Mouse (Mus musculus): ENCODE data around the gene D630045J12Rik. TPM values are rescaled to one million over a fixed set of nuclear protein-coding genes. Genes with fewer than 3 reads are reported as not detected.

Gene D630045J12Rik
- 3.4 and 3.5 TPM in 2 replicates for polyA plus RNA-seq (2015; fragmentation: Nextera tagmentation; extraction: Ambion mirVana)

DNA sequence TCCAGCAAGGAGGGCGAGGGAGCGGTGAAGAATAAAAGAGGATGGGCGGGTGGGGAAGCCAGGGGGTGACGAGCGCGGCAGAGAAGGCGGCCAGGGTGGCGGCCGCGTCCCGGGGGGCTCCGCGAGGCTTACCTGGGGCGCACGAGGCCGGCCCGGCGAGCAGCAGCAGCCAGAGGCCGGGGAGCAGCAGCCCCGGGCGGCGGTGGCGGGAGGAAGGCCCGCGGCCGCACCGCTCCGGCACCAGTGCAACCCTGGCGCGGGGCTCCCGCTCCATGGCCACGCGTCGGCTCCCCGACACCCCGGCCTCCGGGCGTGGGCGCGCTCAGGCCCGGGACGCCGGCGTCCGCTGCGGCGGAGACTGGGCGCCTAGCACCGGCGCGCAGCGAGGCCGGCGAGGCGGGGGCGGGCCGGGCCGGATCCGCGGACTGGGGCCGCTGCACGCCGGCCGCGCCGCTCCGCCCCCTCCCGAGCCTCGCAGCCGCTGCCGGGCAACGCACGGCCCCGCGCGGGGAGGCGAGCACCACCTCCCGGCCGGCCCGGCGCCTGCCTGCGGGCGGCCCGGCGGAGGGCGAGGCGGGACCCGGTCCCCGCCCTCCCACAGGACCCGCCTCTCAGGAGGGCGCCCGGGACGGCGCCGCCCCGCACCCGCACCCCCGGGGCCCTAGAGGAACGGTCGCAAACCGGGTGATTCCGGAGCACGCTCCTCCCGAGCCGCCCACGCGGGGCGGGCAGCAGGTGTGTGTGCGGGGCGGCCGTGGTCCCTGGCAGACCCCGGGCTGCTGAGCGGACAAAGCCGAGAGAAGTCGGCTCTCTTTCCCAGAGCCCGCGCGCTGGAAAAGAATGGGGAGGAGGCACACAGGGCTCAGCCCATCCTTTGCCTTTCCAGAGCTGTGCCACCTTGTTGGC, at the start of gene D630045J12Rik:
Gene D630045J12Rik, minus strand, starts transcription at position 274 of the 906 bp plus-strand sequence.
- WGBS: under 1% methylated on average over 93 of the region's 118 CpGs
- Histone ChIP-seq H3K4me3 (replicated peaks; ENCODE audit: low read depth, low read length) (peak within 1 kb of the TSS; percentile 75), H3K36me3 (ENCODE audit: insufficient read depth, low read length) (no peaks in the 10 kb centered on the region), H3K9me3 (replicated peaks; ENCODE audit: low read length) (no peaks in the 10 kb centered on the region), H3K27me3 (ENCODE audit: insufficient read depth, low read length) (no peaks in the 10 kb centered on the region), H3K4me2 (ENCODE audit: low read length) (peak within 1 kb of the TSS; percentile 97), H3K27ac (peak within 1 kb of the TSS; percentile 82), H3K9ac (ENCODE audit: low read depth, low read length) (peak within 1 kb of the TSS; percentile 87), H3K4me1 (replicated peaks; ENCODE audit: insufficient read depth, low read length) (peaks cover 15% of the 10 kb centered on the region; the same call in 1 of the 2 replicates)
- peak; percentile 25; the same call in 1 of the 2 replicates for TF ChIP-seq CTCF (IDR thresholded peaks at IDR 0.05; ENCODE audit: low read depth)
- ATAC-seq (replicated peaks; ENCODE audit: low FRiP score, low read depth) (peak; percentile 92), DNase-seq (ENCODE audit: low spot score) (peak; percentile 90)

DNA sequence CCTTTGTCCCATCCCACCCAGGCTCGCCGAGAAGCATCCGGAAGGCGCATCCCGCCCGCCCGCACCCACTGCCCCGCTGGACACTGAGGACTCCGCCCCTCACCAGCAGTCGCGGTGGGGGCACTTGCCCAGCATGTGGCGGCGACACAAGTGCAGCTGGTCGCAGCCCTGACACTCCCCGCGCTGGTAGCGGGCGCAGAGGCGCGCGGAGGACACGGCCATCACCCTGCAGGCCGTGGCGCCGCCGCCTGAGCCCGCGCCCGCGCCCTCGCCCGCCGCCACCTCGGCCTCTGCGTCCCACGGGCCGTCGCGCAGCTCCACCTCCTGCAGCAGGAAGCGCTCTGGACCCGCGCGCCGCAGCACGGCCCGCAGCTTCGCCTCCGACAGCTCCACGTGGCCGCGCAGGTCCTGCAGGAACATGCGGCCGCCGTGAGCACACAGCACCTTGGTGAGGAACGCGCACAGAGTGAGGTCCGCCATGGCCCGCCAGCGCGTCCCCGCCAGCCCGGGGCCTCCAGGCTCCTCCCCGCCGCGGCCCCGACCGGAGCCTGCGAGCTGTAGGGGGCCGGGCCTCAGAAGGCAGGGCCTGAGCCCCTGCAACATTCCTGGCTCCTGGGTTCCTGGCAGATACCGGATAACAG, 45.1 kb upstream of the D630045J12Rik start, which contains the start of gene Zc3hav1l:
Gene Zc3hav1l, minus strand, starts transcription at position 499 of the 641 bp plus-strand sequence.
- no peak for TF ChIP-seq CTCF (IDR thresholded peaks at IDR 0.05; ENCODE audit: low read depth)
- H3K27me3 ChIP-seq (ENCODE audit: insufficient read depth, low read length): no peaks in the 10 kb centered on the region
- peak within 1 kb of the TSS; percentile 80 for H3K4me2 ChIP-seq (ENCODE audit: low read length)
- peak within 1 kb of the TSS; percentile 90 for H3K4me3 ChIP-seq (replicated peaks; ENCODE audit: low read depth, low read length)
- ATAC-seq (replicated peaks; ENCODE audit: low FRiP score, low read depth): peak; percentile 96
- peak within 1 kb of the TSS; percentile 93 for H3K9ac ChIP-seq (ENCODE audit: low read depth, low read length)
- peak within 1 kb of the TSS; percentile 97 for H3K27ac ChIP-seq
- peak; percentile 92 for DNase-seq (ENCODE audit: low spot score)
- H3K4me1 ChIP-seq (replicated peaks; ENCODE audit: insufficient read depth, low read length): no peaks in the 10 kb centered on the region
- under 1% methylated on average over 54 of the region's 70 CpGs for WGBS
- H3K36me3 ChIP-seq (ENCODE audit: insufficient read depth, low read length): peaks cover 17% of the 10 kb centered on the region
- H3K9me3 ChIP-seq (replicated peaks; ENCODE audit: low read length): no peaks in the 10 kb centered on the region

DNA sequence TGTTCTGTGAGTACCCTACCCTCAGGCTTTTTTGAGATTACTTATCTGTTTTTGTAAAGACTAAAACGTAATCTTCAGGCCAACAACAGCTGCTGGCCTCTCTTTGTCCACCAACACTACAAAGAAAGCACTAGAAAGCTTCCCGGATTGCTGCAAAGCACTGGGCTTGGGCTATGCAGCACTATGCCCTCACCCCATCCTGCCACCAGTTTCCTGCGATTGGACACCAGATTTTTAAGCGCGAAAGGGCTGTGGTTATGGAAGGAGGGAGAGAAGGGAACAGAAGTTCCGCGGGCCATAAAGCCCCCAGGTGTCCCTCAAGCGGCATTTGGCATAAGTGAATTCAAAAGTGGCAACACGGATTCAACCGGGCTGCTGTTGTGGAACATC, 44.4 kb upstream of the D630045J12Rik start:
- ATAC-seq (replicated peaks; ENCODE audit: low FRiP score, low read depth) (peak; percentile 29; the same call in 1 of the 2 replicates), DNase-seq (ENCODE audit: low spot score) (peak; percentile 62)
- WGBS: under 1% methylated on average over 10 of the region's 10 CpGs

DNA sequence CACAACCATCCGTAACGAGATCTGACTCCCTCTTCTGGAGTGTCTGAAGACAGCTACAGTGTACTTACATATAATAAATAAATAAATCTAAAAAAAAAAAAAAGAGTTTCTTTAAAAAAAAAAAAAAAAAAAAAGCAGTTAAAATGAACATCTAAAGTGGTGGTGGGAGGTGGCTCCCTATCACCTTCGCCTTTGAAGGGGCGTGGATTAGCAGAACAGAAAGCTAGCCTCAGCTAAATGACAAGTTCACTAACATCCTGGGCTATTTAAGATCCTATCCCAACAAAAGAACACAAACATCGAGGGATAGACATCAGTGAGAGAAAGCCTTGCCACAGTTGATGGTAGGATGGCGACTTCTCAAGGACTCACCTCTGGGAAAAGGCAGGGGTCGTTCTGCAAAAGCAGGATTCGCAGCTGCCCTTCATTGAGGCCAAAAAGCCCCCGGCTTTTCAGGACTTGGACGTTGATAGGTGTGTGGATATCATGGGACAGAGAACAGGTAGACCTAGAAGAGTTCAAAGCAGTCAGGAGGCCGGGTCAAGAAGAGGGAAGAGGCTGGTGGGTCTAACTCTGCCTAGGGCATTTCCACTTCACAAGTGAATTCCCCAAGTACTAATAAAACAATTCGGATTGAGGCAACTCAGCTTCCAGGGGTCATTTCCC, 43.9 kb upstream of the D630045J12Rik start:
- no peak for TF ChIP-seq CTCF (IDR thresholded peaks at IDR 0.05; ENCODE audit: low read depth)
- Histone ChIP-seq H3K9me3 (replicated peaks; ENCODE audit: low read length) (no peaks in the 10 kb centered on the region), H3K4me3 (replicated peaks; ENCODE audit: low read depth, low read length) (peak overlapping the region; percentile 90), H3K36me3 (ENCODE audit: insufficient read depth, low read length) (peaks cover 17% of the 10 kb centered on the region), H3K4me1 (replicated peaks; ENCODE audit: insufficient read depth, low read length) (no peaks in the 10 kb centered on the region), H3K27me3 (ENCODE audit: insufficient read depth, low read length) (no peaks in the 10 kb centered on the region), H3K4me2 (ENCODE audit: low read length) (peak overlapping the region; percentile 80), H3K9ac (ENCODE audit: low read depth, low read length) (peak overlapping the region; percentile 93), H3K27ac (peak overlapping the region; percentile 97; the same call in 1 of the 2 replicates)
- ATAC-seq (replicated peaks; ENCODE audit: low FRiP score, low read depth) (no peak), DNase-seq (ENCODE audit: low spot score) (peak; percentile 11)
- 31% methylated on average over 12 of the region's 12 CpGs for WGBS

More for the DNA sequence above, 44.4 kb upstream of the D630045J12Rik start:
- H3K36me3 ChIP-seq (ENCODE audit: insufficient read depth, low read length): peaks cover 17% of the 10 kb centered on the region
- peak overlapping the region; percentile 90 for H3K4me3 ChIP-seq (replicated peaks; ENCODE audit: low read depth, low read length)
- peak overlapping the region; percentile 93 for H3K9ac ChIP-seq (ENCODE audit: low read depth, low read length)
- peak overlapping the region; percentile 80 for H3K4me2 ChIP-seq (ENCODE audit: low read length)
- no peaks in the 10 kb centered on the region for H3K4me1 ChIP-seq (replicated peaks; ENCODE audit: insufficient read depth, low read length)
- H3K27me3 ChIP-seq (ENCODE audit: insufficient read depth, low read length): no peaks in the 10 kb centered on the region
- H3K9me3 ChIP-seq (replicated peaks; ENCODE audit: low read length): no peaks in the 10 kb centered on the region
- TF ChIP-seq CTCF (IDR thresholded peaks at IDR 0.05; ENCODE audit: low read depth): no peak
- peak overlapping the region; percentile 97 for H3K27ac ChIP-seq

DNA sequence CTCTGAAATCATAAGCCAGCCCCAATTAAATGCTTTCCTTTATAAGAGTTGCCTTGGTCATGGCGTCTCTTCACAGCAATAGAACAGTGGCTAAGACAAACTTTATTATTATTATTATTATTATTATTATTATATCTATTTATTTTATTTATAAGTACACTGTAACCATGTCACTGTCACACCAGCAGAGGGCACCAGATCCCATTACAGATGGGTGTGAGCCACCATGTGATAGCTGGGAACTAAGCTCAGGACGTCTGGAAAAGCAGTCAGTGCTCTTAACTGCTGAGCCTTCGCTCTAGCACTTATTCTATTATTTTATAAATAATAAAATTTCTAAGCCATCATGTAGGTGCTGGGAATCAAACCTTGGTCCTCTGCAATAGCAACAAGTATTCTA, 39.9 kb upstream of the D630045J12Rik start:
- no peak for DNase-seq (ENCODE audit: low spot score)
- H3K4me1 ChIP-seq (replicated peaks; ENCODE audit: insufficient read depth, low read length): no peaks in the 10 kb centered on the region
- 0 out of 2 replicates have a peak, but pooled peaks have one; percentile 25 for TF ChIP-seq CTCF (IDR thresholded peaks at IDR 0.05; ENCODE audit: low read depth)
- H3K9me3 ChIP-seq (replicated peaks; ENCODE audit: low read length): no peaks in the 10 kb centered on the region
- H3K27ac ChIP-seq: no peak overlapping the region
- H3K4me2 ChIP-seq (ENCODE audit: low read length): no peak overlapping the region
- no peak overlapping the region for H3K4me3 ChIP-seq (replicated peaks; ENCODE audit: low read depth, low read length)
- no peak overlapping the region for H3K9ac ChIP-seq (ENCODE audit: low read depth, low read length)
- 80% methylated on average over 3 of the region's 3 CpGs for WGBS
- peaks cover 30% of the 10 kb centered on the region for H3K36me3 ChIP-seq (ENCODE audit: insufficient read depth, low read length)
- no peaks in the 10 kb centered on the region for H3K27me3 ChIP-seq (ENCODE audit: insufficient read depth, low read length)
- ATAC-seq (replicated peaks; ENCODE audit: low FRiP score, low read depth): no peak

Data from kidney, postnatal 0 days (tissue).